Mouse (Mus musculus) limb, embryonic 14.5 days (tissue): ENCODE measurements around the gene Cdca7. TPM values are rescaled to one million over a fixed set of nuclear protein-coding genes. Genes with fewer than 3 reads are reported as not detected.

Source experiments
- ATAC-seq: fragments of 200-750 bp; cut with Nextera tagmentation; 2 replicates; pipeline ENCODE4 v1.8.0; 2017; ENCODE audit warnings: low read depth, moderate number of reproducible peaks, moderate TSS enrichment; ENCODE audit not compliant: low FRiP score
- DNase-seq: peaks from one replicate; pipeline ENCODE4 v3.0.0-alpha.2; 2015; ENCODE audit warnings: low spot score
- H3K27ac ChIP-seq: fragments of 300-500 bp; sonication (generic); replicated peaks from 2 replicates; pipeline ENCODE4 v1.5.1; 2014; ENCODE audit warnings: low read depth, mild to moderate bottlenecking, low read length, moderate library complexity, mixed read lengths
- H3K27me3 ChIP-seq: fragments of 300-500 bp; sonication (generic); 2 replicates; pipeline ENCODE4 v1.6.1; 2014; ENCODE audit warnings: low read length, mixed read lengths; ENCODE audit not compliant: control insufficient read depth, insufficient read depth
- H3K36me3 ChIP-seq: fragments of 300-500 bp; sonication (generic); 2 replicates; pipeline ENCODE4 v1.6.1; 2014; ENCODE audit warnings: mild to moderate bottlenecking, low read length, moderate library complexity, mixed read lengths; ENCODE audit not compliant: control insufficient read depth, insufficient read depth
- H3K4me1 ChIP-seq: fragments of 300-500 bp; sonication (generic); 2 replicates; pipeline ENCODE4 v1.6.1; 2014; ENCODE audit warnings: antibody characterized with exemption, low read length, mixed read lengths; ENCODE audit not compliant: control insufficient read depth, insufficient read depth
- H3K4me2 ChIP-seq: fragments of 300-500 bp; sonication (generic); replicated peaks from 2 replicates; pipeline ENCODE4 v1.6.1; 2014; ENCODE audit warnings: low read depth, mild to moderate bottlenecking, low read length, moderate library complexity; ENCODE audit not compliant: severe bottlenecking
- H3K4me3 ChIP-seq: fragments of 300-500 bp; sonication (generic); replicated peaks from 2 replicates; pipeline ENCODE4 v1.5.1; 2014; ENCODE audit warnings: low read length
- H3K9ac ChIP-seq: fragments of 300-500 bp; sonication (generic); 2 replicates; pipeline ENCODE4 v1.6.1; 2014; ENCODE audit warnings: mild to moderate bottlenecking, low read depth, low read length, moderate library complexity; ENCODE audit not compliant: severe bottlenecking
- H3K9me3 ChIP-seq: fragments of 300-500 bp; sonication (generic); 2 replicates; pipeline ENCODE4 v1.6.1; 2016; ENCODE audit warnings: low read length; ENCODE audit not compliant: control insufficient read depth
- POLR2A ChIP-seq: fragments of 200-500 bp; IDR thresholded peaks from 2 replicates; pipeline ENCODE4 v1.8.0; 2012; ENCODE audit warnings: inconsistent platforms, mild to moderate bottlenecking, moderate library complexity, borderline replicate concordance; ENCODE audit not compliant: insufficient read depth, insufficient read length; ENCODE audit errors: extremely low read depth
- WGBS: fragments of 180-500 bp; shearing (Covaris S2); extraction: QIAGEN DNeasy Blood & Tissue Kit; methylation state at CpG from one replicate; pipeline ENCODE4 v1.1.7; 2014; 5-methylcytosine and 5-hydroxymethylcytosine counted together
- polyA plus RNA-seq, 2 experiments: library from polyadenylated mRNA; depleted of rRNA in 1 of 2; stranded (reverse) in 1 of 2; unstranded in 1 of 2; fragments of >200 nt; fragmentation: Nextera tagmentation in 1 of 2; extraction: Ambion mirVana in 1 of 2; gene quantifications; 2 replicates each; pipeline versions ENCODE4 v1.2.1 to v1.2.3; 2012 to 2014

Gene Cdca7
- polyA plus RNA-seq, 2 experiments, result 123 to 126 TPM

GRCm38 (mm10) chr2:72493039-72493438 lies 17.1 kb downstream of the Cdca7 start:
- Histone ChIP-seq H3K9me3 (no peaks in the 10 kb centered on the region), H3K4me1 (no peaks in the 10 kb centered on the region)
- ATAC-seq, result no peak

DNA sequence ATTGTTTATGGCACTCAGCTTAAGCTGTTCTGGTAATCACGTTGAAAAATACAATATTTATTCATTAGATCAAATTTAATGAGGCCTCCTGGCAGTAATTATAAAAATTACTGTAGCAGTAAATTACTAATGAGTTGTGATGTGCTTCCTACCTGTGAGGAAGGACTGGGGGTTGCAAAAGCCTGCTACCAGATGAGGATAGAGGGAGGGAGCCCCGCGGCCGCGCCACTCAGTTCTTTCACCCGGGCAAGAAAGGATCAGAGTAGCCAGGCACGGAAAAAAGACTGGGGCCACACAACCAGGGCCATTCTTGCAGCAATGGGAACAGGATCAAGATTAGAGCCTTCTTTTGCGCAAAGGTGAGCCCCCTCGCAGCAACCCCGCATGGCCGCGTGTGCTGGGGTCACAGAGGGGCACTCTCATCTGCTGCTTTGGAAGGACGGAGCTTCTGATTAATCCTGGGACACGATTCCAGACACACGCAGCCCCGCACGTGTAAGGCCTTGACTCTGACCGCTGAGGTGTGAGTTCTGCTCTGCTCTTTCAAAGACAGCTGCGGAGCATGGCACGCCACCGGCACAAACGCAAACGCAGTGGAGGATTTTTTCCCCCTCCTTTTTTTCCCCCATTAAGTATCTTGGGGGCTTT lies 23.2 kb downstream of the Cdca7 start:
- H3K9ac ChIP-seq, result peak overlapping the region; percentile 40
- WGBS, result 4% methylated on average over 23 of the region's 23 CpGs

More at GRCm38 (mm10) chr2:72493039-72493438, 17.1 kb downstream of the Cdca7 start:
- H3K4me2 ChIP-seq, result no peak overlapping the region
- H3K27me3 ChIP-seq, result no peaks in the 10 kb centered on the region
- DNase-seq, result no peak
- no peak overlapping the region for H3K27ac ChIP-seq
- no peak overlapping the region for H3K9ac ChIP-seq
- H3K4me3 ChIP-seq, result no peak overlapping the region
- no peak for TF ChIP-seq POLR2A
- no peaks in the 10 kb centered on the region for H3K36me3 ChIP-seq
- WGBS, result 57% methylated on average over 14 of the region's 14 CpGs

DNA sequence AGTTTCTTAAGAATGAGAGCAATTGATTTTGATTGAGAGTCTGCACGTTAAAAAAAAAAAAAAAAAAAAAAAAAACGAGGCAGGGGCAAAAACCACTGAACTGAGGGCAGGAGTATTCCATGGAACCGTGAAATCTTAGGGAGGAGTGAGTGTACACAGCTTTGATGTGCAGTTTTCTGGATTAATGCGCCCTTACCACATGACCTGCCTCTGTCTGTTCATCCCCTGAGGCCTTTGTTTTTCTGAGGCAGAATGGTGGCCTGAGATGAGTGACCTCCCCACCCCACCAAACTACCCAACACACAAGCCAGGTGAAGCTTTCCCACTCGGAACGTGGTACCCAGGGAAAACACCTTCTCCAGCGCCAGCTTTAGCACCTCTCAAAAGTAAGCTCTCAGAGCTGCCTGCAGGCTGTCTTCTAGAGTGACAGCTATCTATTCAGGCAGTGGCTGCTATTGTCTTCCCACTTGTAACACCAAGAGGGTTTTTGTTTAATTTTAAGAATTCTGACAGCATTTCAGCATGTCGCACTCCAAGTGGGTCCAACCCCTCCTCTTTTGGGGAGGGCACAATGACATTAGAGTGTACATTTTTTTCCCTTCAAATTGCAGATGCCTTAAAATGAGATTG lies 23.9 kb downstream of the Cdca7 start:
- WGBS, result 24% methylated on average over 8 of the region's 8 CpGs
- TF ChIP-seq POLR2A, result no peak
- 0 out of 2 replicates have a peak overlapping the region, but pooled peaks have one; percentile 40 for H3K9ac ChIP-seq
- H3K4me1 ChIP-seq, result peaks cover 6% of the 10 kb centered on the region; the same call in 1 of the 2 replicates
- H3K4me3 ChIP-seq, result peak overlapping the region; percentile 20; the same call in 1 of the 2 replicates
- H3K27ac ChIP-seq, result no peak overlapping the region
- ATAC-seq (no peak), DNase-seq (no peak)
- H3K9me3 ChIP-seq, result no peaks in the 10 kb centered on the region
- peak overlapping the region; percentile 56; the same call in 1 of the 2 replicates for H3K4me2 ChIP-seq
- H3K36me3 ChIP-seq, result no peaks in the 10 kb centered on the region
- H3K27me3 ChIP-seq, result no peaks in the 10 kb centered on the region

More for the DNA sequence above, 23.2 kb downstream of the Cdca7 start:
- Histone ChIP-seq H3K9me3 (no peaks in the 10 kb centered on the region), H3K36me3 (no peaks in the 10 kb centered on the region), H3K4me3 (peak overlapping the region; percentile 20), H3K4me1 (peaks cover 6% of the 10 kb centered on the region; the same call in 1 of the 2 replicates), H3K27me3 (no peaks in the 10 kb centered on the region), H3K27ac (no peak overlapping the region), H3K4me2 (peak overlapping the region; percentile 56)
- DNase-seq (no peak), ATAC-seq (no peak)
- TF ChIP-seq POLR2A, result no peak

DNA sequence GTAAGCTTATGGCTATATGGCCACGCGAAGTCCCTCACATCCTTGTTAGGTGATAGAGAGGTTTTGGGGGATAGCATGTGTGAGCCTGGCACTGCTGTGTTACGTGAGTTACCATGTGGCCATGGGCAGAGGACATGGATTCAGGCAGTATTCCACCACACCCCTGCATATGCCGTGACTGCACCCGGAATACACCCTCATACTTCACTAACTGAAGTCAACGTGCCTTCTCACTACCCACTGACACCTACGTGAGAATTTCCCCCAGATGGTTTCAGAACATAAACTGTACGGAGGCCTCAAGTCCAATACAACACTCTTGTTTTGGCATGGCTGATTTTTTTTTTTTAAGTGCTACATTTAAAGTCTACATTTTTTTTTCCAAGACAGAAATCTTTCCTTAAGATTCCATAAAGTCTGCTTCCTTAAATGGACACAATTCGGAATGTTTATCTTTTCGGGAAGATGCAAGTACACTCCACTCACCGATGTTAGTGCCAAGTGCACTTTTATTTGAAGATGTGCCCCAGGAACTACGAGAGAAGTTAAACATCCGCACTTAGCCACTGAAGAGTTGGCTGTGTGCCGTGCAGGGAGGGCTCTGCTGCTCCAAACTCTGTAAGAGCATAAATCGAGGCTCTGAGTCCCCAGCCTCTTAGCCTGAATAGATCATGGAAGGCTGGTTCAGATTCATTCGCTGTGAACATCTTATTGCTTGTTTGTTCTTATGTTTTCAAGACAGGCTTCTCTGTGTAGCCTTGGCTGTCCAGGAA lies 26.3 kb downstream of the Cdca7 start:
- DNase-seq, result no peak
- H3K4me2 ChIP-seq, result no peak overlapping the region

GRCm38 (mm10) chr2:72503646-72504045 lies 27.7 kb downstream of the Cdca7 start:
- H3K27ac ChIP-seq, result 0 out of 2 replicates have a peak overlapping the region, but pooled peaks have one; percentile 20

More for the DNA sequence above, 26.3 kb downstream of the Cdca7 start:
- H3K9ac ChIP-seq, result no peak overlapping the region
- no peaks in the 10 kb centered on the region for H3K27me3 ChIP-seq
- WGBS, result 81% methylated on average over 16 of the region's 16 CpGs
- no peaks in the 10 kb centered on the region for H3K36me3 ChIP-seq
- no peaks in the 10 kb centered on the region for H3K9me3 ChIP-seq
- no peak for ATAC-seq
- no peak for TF ChIP-seq POLR2A
- H3K4me1 ChIP-seq, result peaks cover 6% of the 10 kb centered on the region; the same call in 1 of the 2 replicates
- no peak overlapping the region for H3K27ac ChIP-seq
- no peak overlapping the region for H3K4me3 ChIP-seq

More at GRCm38 (mm10) chr2:72503646-72504045, 27.7 kb downstream of the Cdca7 start:
- DNase-seq (no peak), ATAC-seq (no peak)
- no peak overlapping the region for H3K9ac ChIP-seq
- H3K9me3 ChIP-seq, result no peaks in the 10 kb centered on the region
- TF ChIP-seq POLR2A, result no peak
- no peaks in the 10 kb centered on the region for H3K27me3 ChIP-seq
- H3K4me2 ChIP-seq, result no peak overlapping the region
- peaks cover 6% of the 10 kb centered on the region; the same call in 1 of the 2 replicates for H3K4me1 ChIP-seq
- no peaks in the 10 kb centered on the region for H3K36me3 ChIP-seq
- WGBS, result 61% methylated on average over 9 of the region's 9 CpGs
- H3K4me3 ChIP-seq, result no peak overlapping the region
